Mouse (Mus musculus) midbrain, embryonic 11.5 days (tissue): ENCODE results near the gene Lingo1. TPM values are rescaled to one million over a fixed set of nuclear protein-coding genes. Genes with fewer than 3 reads are reported as not detected.

Experiments
- ATAC-seq: fragments of 200-750 bp; cut with Nextera tagmentation; 2 replicates; pipeline ENCODE4 v1.8.0; 2017; ENCODE audit warnings: moderate TSS enrichment, moderate library complexity; ENCODE audit not compliant: low FRiP score
- DNase-seq: peaks from one replicate; pipeline ENCODE4 v3.0.0; 2015; ENCODE audit warnings: low spot score; ENCODE audit errors: missing footprints
- H3K27ac ChIP-seq: fragments of 300-500 bp; sonication (generic); 2 replicates; pipeline ENCODE4 v1.5.1; 2014; ENCODE audit warnings: low read depth, low read length
- H3K27me3 ChIP-seq: fragments of 300-500 bp; sonication (generic); 2 replicates; pipeline ENCODE4 v1.6.1; 2014; ENCODE audit warnings: mild to moderate bottlenecking, low read length, moderate library complexity, mixed read lengths; ENCODE audit not compliant: control insufficient read depth, insufficient read depth
- H3K36me3 ChIP-seq: fragments of 300-500 bp; sonication (generic); 2 replicates; pipeline ENCODE4 v1.6.1; 2014; ENCODE audit warnings: mild to moderate bottlenecking, low read length, moderate library complexity, mixed read lengths; ENCODE audit not compliant: control insufficient read depth, insufficient read depth
- H3K4me1 ChIP-seq: fragments of 300-500 bp; sonication (generic); 2 replicates; pipeline ENCODE4 v1.6.1; 2014; ENCODE audit warnings: low read length; ENCODE audit not compliant: control insufficient read depth, insufficient read depth
- H3K4me2 ChIP-seq: fragments of 300-500 bp; sonication (generic); 2 replicates; pipeline ENCODE4 v1.6.1; 2014; ENCODE audit warnings: mild to moderate bottlenecking, moderate library complexity
- H3K4me3 ChIP-seq: fragments of 300-500 bp; sonication (generic); 2 replicates; pipeline ENCODE4 v1.5.1; 2014; ENCODE audit warnings: low read depth, low read length
- H3K9ac ChIP-seq: fragments of 300-500 bp; sonication (generic); 2 replicates; pipeline ENCODE4 v1.6.1; 2014; ENCODE audit warnings: low read length
- H3K9me3 ChIP-seq: fragments of 300-500 bp; sonication (generic); 2 replicates; pipeline ENCODE4 v1.6.1; 2016; ENCODE audit warnings: low read length; ENCODE audit not compliant: control insufficient read depth
- WGBS: fragments of 180-500 bp; shearing (Covaris S2); extraction: QIAGEN DNeasy Blood & Tissue Kit; methylation state at CpG from one replicate; pipeline ENCODE4 v1.1.7; 2014; 5-methylcytosine and 5-hydroxymethylcytosine counted together
- polyA plus RNA-seq: library from polyadenylated mRNA; unstranded; fragments of >200 nt; fragmentation: Nextera tagmentation; extraction: Ambion mirVana; gene quantifications from 2 replicates; pipeline ENCODE4 v1.2.1, GENCODE M21; 2014

Lingo1 gene
- polyA plus RNA-seq, 1 experiment from 2014 or later, result 4.3 TPM

- ATAC-seq (no peak), DNase-seq (no peak)
- H3K4me3 ChIP-seq, result no peak overlapping the region
- H3K9me3 ChIP-seq, result no peaks in the 10 kb centered on the region
- H3K36me3 ChIP-seq, result no peaks in the 10 kb centered on the region
- no peaks in the 10 kb centered on the region for H3K27me3 ChIP-seq
- H3K4me1 ChIP-seq, result no peaks in the 10 kb centered on the region
- 63% methylated on average over 5 of the region's 5 CpGs for WGBS
- H3K9ac ChIP-seq, result no peak overlapping the region
- H3K4me2 ChIP-seq, result no peak overlapping the region
- H3K27ac ChIP-seq, result no peak overlapping the region
Measured at GRCm38 (mm10) chr9:56739181-56739737, 57.0 kb downstream of the Lingo1 start.

DNA sequence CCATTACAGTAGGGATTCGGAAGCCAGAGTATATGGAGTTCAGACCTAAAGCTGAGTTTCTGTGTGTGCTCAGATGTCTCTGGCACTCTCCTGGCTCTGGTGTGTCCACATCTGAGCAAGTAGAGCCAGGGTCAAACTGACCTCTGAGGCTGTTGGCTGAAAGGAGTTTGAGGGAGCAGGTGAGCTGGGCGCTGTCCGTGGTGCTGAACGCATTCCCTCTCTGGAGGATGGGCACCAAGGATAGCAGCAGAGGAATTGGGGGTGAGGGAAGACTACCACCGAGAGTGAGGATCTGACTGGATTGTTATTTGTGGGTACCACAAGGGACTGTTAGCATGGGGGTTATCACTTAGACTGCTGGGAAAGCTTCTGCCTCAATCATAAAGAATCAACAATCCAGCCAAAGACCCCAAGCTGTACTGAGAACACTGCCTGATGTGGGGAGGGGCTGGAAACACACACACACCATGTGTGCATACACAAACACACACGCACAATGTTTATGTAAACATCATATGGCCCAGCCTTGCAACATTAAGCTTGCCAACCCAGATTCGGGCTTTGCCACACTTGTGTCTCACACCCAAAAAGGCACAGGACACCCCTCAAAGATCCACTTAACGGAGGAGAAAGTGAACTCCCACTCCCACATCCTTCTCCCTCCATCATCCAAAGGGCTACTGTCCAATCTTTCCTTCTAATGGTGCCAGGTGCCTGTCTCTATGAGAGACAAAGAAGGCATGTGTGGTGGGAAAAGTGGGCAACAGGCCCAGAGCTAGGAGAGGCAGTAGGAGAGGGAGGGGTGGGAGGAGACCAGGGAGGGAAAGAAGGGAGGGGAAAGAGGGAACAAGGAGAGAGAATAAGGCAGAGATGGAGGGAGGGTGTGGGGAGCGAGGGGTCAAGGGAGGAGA, 57.8 kb downstream of the Lingo1 start:
- WGBS, result 43% methylated on average over 9 of the region's 9 CpGs

DNA sequence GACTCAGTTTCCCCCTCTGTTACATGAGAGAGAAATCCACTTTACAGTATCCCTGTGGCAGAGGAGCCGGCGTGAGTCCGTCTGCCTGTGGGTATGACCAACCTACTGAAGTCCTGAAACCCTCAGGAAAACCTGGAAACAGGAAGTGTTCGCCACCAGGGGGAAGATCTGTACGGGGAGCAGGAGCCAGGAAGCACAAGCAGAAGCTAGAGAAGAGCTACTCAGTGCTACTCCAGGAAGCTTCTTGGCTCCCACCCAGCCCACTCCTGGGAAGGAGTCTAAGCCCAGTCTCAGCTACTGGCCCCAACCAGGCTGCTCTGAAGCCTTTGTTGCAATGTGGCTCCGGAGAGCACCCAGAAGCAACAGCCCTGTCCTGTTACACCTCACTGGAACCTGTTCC, 61.9 kb downstream of the Lingo1 start:
- no peaks in the 10 kb centered on the region for H3K27me3 ChIP-seq
- no peak overlapping the region for H3K4me3 ChIP-seq
- no peaks in the 10 kb centered on the region for H3K4me1 ChIP-seq
- no peak overlapping the region for H3K4me2 ChIP-seq
- no peaks in the 10 kb centered on the region for H3K36me3 ChIP-seq
- no peak for ATAC-seq
- no peak overlapping the region for H3K27ac ChIP-seq
- no peaks in the 10 kb centered on the region for H3K9me3 ChIP-seq
- DNase-seq, result no peak
- 74% methylated on average over 6 of the region's 6 CpGs for WGBS
- H3K9ac ChIP-seq, result no peak overlapping the region

More for the DNA sequence above, 57.8 kb downstream of the Lingo1 start:
- ATAC-seq (no peak), DNase-seq (peak; percentile 91)
- Histone ChIP-seq H3K9ac (no peak overlapping the region), H3K4me1 (no peaks in the 10 kb centered on the region), H3K4me3 (no peak overlapping the region), H3K27ac (no peak overlapping the region), H3K9me3 (no peaks in the 10 kb centered on the region), H3K36me3 (no peaks in the 10 kb centered on the region), H3K4me2 (no peak overlapping the region), H3K27me3 (no peaks in the 10 kb centered on the region)

DNA sequence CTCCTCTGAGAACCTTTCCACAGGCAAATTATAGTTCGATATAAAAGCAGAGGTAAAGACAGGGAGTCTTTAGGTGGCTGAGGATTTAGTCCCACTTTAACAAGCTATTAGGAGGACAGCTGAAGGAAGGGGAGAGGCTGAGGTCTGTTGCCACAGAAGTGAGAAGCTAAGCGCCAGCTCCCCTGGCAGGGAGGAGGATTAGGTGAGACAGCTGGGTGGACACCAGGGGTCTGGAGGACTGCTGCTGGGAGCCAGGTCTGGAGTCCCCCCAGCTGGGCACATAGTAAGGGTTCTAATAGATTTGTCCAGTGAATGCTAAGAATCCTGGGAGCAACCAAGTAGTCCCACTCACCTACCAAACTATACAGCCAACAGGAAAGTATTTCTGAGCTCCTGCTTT, 65.3 kb downstream of the Lingo1 start:
- no peak for ATAC-seq
- H3K9ac ChIP-seq, result no peak overlapping the region
- no peak overlapping the region for H3K4me2 ChIP-seq
- WGBS, result 50% methylated on average over 2 of the region's 2 CpGs
- no peaks in the 10 kb centered on the region for H3K27me3 ChIP-seq
- H3K9me3 ChIP-seq, result no peaks in the 10 kb centered on the region
- H3K36me3 ChIP-seq, result no peaks in the 10 kb centered on the region
- no peak overlapping the region for H3K27ac ChIP-seq
- no peak for DNase-seq
- H3K4me3 ChIP-seq, result no peak overlapping the region
- H3K4me1 ChIP-seq, result 0 out of 2 replicates have a peak, but pooled peaks cover 5% of the 10 kb centered on the region

- ATAC-seq (no peak), DNase-seq (no peak)
- no peaks in the 10 kb centered on the region for H3K36me3 ChIP-seq
- no peak overlapping the region for H3K4me2 ChIP-seq
- no peaks in the 10 kb centered on the region for H3K9me3 ChIP-seq
- WGBS, result 56% methylated on average over 2 of the region's 2 CpGs
- H3K4me1 ChIP-seq, result 0 out of 2 replicates have a peak, but pooled peaks cover 5% of the 10 kb centered on the region
- H3K27me3 ChIP-seq, result no peaks in the 10 kb centered on the region
- no peak overlapping the region for H3K9ac ChIP-seq
- H3K27ac ChIP-seq, result no peak overlapping the region
- no peak overlapping the region for H3K4me3 ChIP-seq
Measured at GRCm38 (mm10) chr9:56729145-56729544, 67.1 kb downstream of the Lingo1 start.

- H3K27me3 ChIP-seq, result no peaks in the 10 kb centered on the region
- H3K36me3 ChIP-seq, result no peaks in the 10 kb centered on the region
- no peak overlapping the region for H3K9ac ChIP-seq
- H3K4me1 ChIP-seq, result 0 out of 2 replicates have a peak, but pooled peaks cover 5% of the 10 kb centered on the region
- H3K4me2 ChIP-seq, result no peak overlapping the region
- H3K9me3 ChIP-seq, result no peaks in the 10 kb centered on the region
- DNase-seq, result no peak
- WGBS, result 51% methylated on average over 15 of the region's 15 CpGs
- H3K4me3 ChIP-seq, result no peak overlapping the region
- no peak overlapping the region for H3K27ac ChIP-seq
- ATAC-seq, result no peak
Measured at GRCm38 (mm10) chr9:56727703-56728684, 68.3 kb downstream of the Lingo1 start.

DNA sequence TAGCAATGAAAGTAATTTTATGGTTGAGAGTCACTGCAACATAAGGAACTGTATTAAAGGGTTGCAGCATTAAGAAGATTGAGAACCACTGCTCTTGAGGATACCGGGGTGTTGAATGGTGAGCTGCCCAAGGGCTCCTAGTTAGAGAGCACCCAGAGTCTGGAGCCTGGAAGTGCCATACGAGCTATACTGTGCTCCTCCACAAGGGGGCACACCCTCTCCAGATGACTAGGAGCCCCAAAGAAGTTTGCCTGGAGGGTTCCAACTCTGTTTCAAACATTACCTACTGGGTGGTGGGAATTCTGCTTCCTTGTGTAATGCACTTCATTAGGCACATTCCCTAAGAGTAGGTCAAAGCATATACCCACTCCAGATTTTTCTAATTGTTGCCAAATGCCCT, 70.5 kb downstream of the Lingo1 start:
- no peaks in the 10 kb centered on the region for H3K9me3 ChIP-seq
- H3K36me3 ChIP-seq, result no peaks in the 10 kb centered on the region
- no peak for ATAC-seq
- no peaks in the 10 kb centered on the region for H3K27me3 ChIP-seq
- no peak overlapping the region for H3K4me3 ChIP-seq
- 0 out of 2 replicates have a peak, but pooled peaks cover 5% of the 10 kb centered on the region for H3K4me1 ChIP-seq
- DNase-seq, result peak; percentile 91
- no peak overlapping the region for H3K27ac ChIP-seq
- H3K4me2 ChIP-seq, result no peak overlapping the region
- 34% methylated on average over 2 of the region's 2 CpGs for WGBS
- H3K9ac ChIP-seq, result no peak overlapping the region

- Histone ChIP-seq H3K36me3 (no peaks in the 10 kb centered on the region), H3K4me3 (no peak overlapping the region), H3K4me1 (no peaks in the 10 kb centered on the region), H3K27me3 (no peaks in the 10 kb centered on the region), H3K27ac (no peak overlapping the region), H3K9me3 (no peaks in the 10 kb centered on the region), H3K9ac (no peak overlapping the region), H3K4me2 (no peak overlapping the region)
- 78% methylated on average over 11 of the region's 11 CpGs for WGBS
- DNase-seq (no peak), ATAC-seq (no peak)
Measured at GRCm38 (mm10) chr9:56722089-56722825, 74.0 kb downstream of the Lingo1 start.
